Mouse (Mus musculus) hindlimb bud, embryonic 11.5 days (tissue): Measurements from ENCODE around the gene Abca14.
A peak's percentile ranks its signal among the peaks of the same experiment; 100 is the strongest.

Experiments used
- DNase-seq: peaks from one replicate; pipeline ENCODE4 v3.0.0-alpha.2; 2012; ENCODE audit warnings: low read depth, low spot score; ENCODE audit errors: extremely low spot score

The Abca14 gene

GRCm38 (mm10) chr7:120203789-120204188, at the start of gene Abca14:
Gene Abca14 (plus strand): TSS chr7:120203961.
- peak; percentile 12 for DNase-seq

- DNase-seq, result no peak
These were observed 46.8 kb upstream of the Abca14 start for GRCm38 (mm10) chr7:120156841-120157409.

GRCm38 (mm10) chr7:120157575-120158061, 46.1 kb upstream of the Abca14 start:
- no peak for DNase-seq

- no peak for DNase-seq
These were observed 45.6 kb upstream of the Abca14 start for GRCm38 (mm10) chr7:120158121-120158613.

- no peak for DNase-seq
These were observed 40.0 kb upstream of the Abca14 start for GRCm38 (mm10) chr7:120163581-120164251.

GRCm38 (mm10) chr7:120172188-120172700, 31.5 kb upstream of the Abca14 start:
- DNase-seq, result no peak

GRCm38 (mm10) chr7:120173603-120174244, 30.0 kb upstream of the Abca14 start, which contains the start of gene Anks4b:
Gene Anks4b (plus strand): TSS chr7:120173858.
- DNase-seq, result no peak

- DNase-seq, result no peak
These were observed 28.8 kb upstream of the Abca14 start for GRCm38 (mm10) chr7:120174723-120175504.

GRCm38 (mm10) chr7:120177611-120178010, 26.1 kb upstream of the Abca14 start:
- no peak for DNase-seq

- DNase-seq, result no peak
These were observed 24.8 kb upstream of the Abca14 start for GRCm38 (mm10) chr7:120178935-120179334.

- no peak for DNase-seq
These were observed 23.2 kb upstream of the Abca14 start for GRCm38 (mm10) chr7:120180547-120180946.

GRCm38 (mm10) chr7:120181401-120182230, 22.1 kb upstream of the Abca14 start:
- DNase-seq, result no peak

GRCm38 (mm10) chr7:120182891-120183290, 20.9 kb upstream of the Abca14 start:
- DNase-seq, result no peak

- DNase-seq, result no peak
These were observed 14.8 kb upstream of the Abca14 start for GRCm38 (mm10) chr7:120188946-120189345.

- DNase-seq, result no peak
These were observed 14.2 kb upstream of the Abca14 start for GRCm38 (mm10) chr7:120189369-120190149.

GRCm38 (mm10) chr7:120190150-120190665, 13.6 kb upstream of the Abca14 start:
- no peak for DNase-seq

GRCm38 (mm10) chr7:120192207-120192606, 11.6 kb upstream of the Abca14 start:
- DNase-seq, result no peak

- DNase-seq, result no peak
These were observed 10.9 kb upstream of the Abca14 start for GRCm38 (mm10) chr7:120192816-120193215.

GRCm38 (mm10) chr7:120195207-120195606, 8.6 kb upstream of the Abca14 start:
- no peak for DNase-seq
